Mouse (Mus musculus) heart, embryonic 11.5 days (tissue): Measurements from ENCODE around the gene Macrod2. TPM values are rescaled to one million over a fixed set of nuclear protein-coding genes. Genes with fewer than 3 reads are reported as not detected.

ENCODE experiments used
- ATAC-seq: fragments of 200-750 bp; cut with Nextera tagmentation; replicated peaks from 2 replicates; pipeline ENCODE4 v1.8.0; 2017; ENCODE audit warnings: moderate library complexity; ENCODE audit not compliant: insufficient number of reproducible peaks, low FRiP score, low TSS enrichment
- H3K27ac ChIP-seq: fragments of 300-500 bp; sonication (generic); 2 replicates; pipeline ENCODE4 v1.5.1; 2014; ENCODE audit warnings: mild to moderate bottlenecking, low read depth, low read length
- H3K27me3 ChIP-seq: fragments of 300-500 bp; sonication (generic); 2 replicates; pipeline ENCODE4 v1.6.1; 2014; ENCODE audit warnings: mild to moderate bottlenecking, low read length, mixed read lengths; ENCODE audit not compliant: control insufficient read depth, insufficient read depth
- H3K36me3 ChIP-seq: fragments of 300-500 bp; sonication (generic); 2 replicates; pipeline ENCODE4 v1.6.1; 2014; ENCODE audit warnings: mild to moderate bottlenecking, low read length, moderate library complexity, mixed read lengths; ENCODE audit not compliant: control insufficient read depth, insufficient read depth
- H3K4me1 ChIP-seq: fragments of 300-500 bp; sonication (generic); 2 replicates; pipeline ENCODE4 v1.6.1; 2014; ENCODE audit warnings: low read length; ENCODE audit not compliant: control insufficient read depth, insufficient read depth
- H3K4me2 ChIP-seq: fragments of 300-500 bp; sonication (generic); 2 replicates; pipeline ENCODE4 v1.6.1; 2014; ENCODE audit warnings: mild to moderate bottlenecking, moderate library complexity
- H3K4me3 ChIP-seq: fragments of 300-500 bp; sonication (generic); 2 replicates; pipeline ENCODE4 v1.5.1; 2014; ENCODE audit warnings: low read depth, low read length
- H3K9ac ChIP-seq: fragments of 300-500 bp; sonication (generic); 2 replicates; pipeline ENCODE4 v1.6.1; 2014; ENCODE audit warnings: mild to moderate bottlenecking, low read depth, low read length, moderate library complexity
- H3K9me3 ChIP-seq: fragments of 300-500 bp; sonication (generic); replicated peaks from 2 replicates; pipeline ENCODE4 v1.6.1; 2016; ENCODE audit warnings: low read length; ENCODE audit not compliant: control insufficient read depth
- WGBS: fragments of 180-500 bp; shearing (Covaris S2); extraction: QIAGEN DNeasy Blood & Tissue Kit; methylation state at CpG from one replicate; pipeline ENCODE4 v1.1.7; 2014; ENCODE audit not compliant: insufficient replicate concordance; 5-methylcytosine and 5-hydroxymethylcytosine counted together
- polyA plus RNA-seq: library from polyadenylated mRNA; unstranded; fragments of >200 nt; fragmentation: Nextera tagmentation; extraction: Ambion mirVana; gene quantifications from 2 replicates; pipeline ENCODE4 v1.2.1, GENCODE M21; 2014

Gene Macrod2
- 20.5 and 27.7 TPM in 2 replicates for polyA plus RNA-seq

GRCm38 (mm10) chr2:140395179-140395578 is at the start of gene Macrod2:
TSS of gene Macrod2 (plus strand) at chr2:140395309.
- no peaks in the 10 kb centered on the region for H3K36me3 ChIP-seq
- H3K27ac ChIP-seq: peak within 1 kb of the TSS; percentile 66
- H3K27me3 ChIP-seq: 0 out of 2 replicates have a peak, but pooled peaks cover 5% of the 10 kb centered on the region
- WGBS: under 1% methylated on average over 41 of the region's 47 CpGs
- H3K4me3 ChIP-seq: peak within 1 kb of the TSS; percentile 82
- no peaks in the 10 kb centered on the region for H3K9me3 ChIP-seq
- peak; percentile 99 for ATAC-seq
- H3K4me1 ChIP-seq: no peaks in the 10 kb centered on the region
- H3K9ac ChIP-seq: peak within 1 kb of the TSS; percentile 72
- peak within 1 kb of the TSS; percentile 76 for H3K4me2 ChIP-seq

DNA sequence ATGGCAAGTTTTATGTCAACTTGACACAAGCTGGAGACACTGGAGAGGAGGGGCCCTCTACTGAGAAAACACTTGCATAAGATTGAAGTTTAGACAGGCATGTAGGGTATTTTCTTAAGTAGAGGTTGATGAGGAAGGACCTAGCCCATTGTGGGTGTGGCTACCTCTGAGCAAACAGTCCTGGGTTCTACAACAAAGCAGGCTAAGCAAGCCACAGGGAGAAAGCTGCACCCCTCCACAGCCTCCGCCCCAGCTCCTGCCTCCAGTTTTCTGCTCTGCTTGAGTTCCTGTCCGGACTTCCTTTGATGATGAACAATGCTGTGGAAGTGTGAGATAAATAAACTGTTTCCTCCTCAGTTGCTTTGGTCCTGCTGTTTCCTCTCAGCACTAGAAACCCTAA is 35.2 kb upstream of the Macrod2 start:
- Histone ChIP-seq H3K4me1 (no peaks in the 10 kb centered on the region), H3K36me3 (no peaks in the 10 kb centered on the region), H3K9me3 (no peaks in the 10 kb centered on the region), H3K4me2 (no peak overlapping the region), H3K9ac (no peak overlapping the region), H3K27ac (no peak overlapping the region), H3K4me3 (no peak overlapping the region), H3K27me3 (no peaks in the 10 kb centered on the region)
- WGBS: 53% methylated on average over 2 of the region's 2 CpGs
- ATAC-seq: peak; percentile 39; the same call in 1 of the 2 replicates

DNA sequence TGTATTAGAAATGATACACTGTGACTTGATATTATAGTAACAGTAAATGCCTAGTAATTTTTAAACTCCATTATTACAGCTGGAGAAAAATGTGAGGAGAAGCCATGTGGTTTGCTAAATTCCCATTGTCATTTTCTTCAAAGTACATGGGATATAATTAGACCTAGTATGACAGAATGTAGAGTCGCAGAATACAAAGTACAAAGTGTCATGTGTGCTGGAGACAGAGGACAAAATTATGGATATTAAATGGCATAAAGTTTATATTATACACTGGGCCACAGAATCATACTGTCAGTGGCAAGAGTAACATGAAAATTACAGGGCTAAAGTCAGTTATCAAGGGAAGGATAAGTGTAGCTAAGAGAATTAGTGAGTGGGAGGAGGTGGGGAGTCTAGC is 30.3 kb upstream of the Macrod2 start:
- 73% methylated on average over 1 of the region's 1 CpGs for WGBS
- no peak for ATAC-seq
- H3K9me3 ChIP-seq: no peaks in the 10 kb centered on the region
- H3K4me1 ChIP-seq: no peaks in the 10 kb centered on the region
- no peak overlapping the region for H3K4me2 ChIP-seq
- no peak overlapping the region for H3K4me3 ChIP-seq
- H3K27ac ChIP-seq: no peak overlapping the region
- no peak overlapping the region for H3K9ac ChIP-seq
- no peaks in the 10 kb centered on the region for H3K36me3 ChIP-seq
- H3K27me3 ChIP-seq: no peaks in the 10 kb centered on the region

- Histone ChIP-seq H3K9ac (no peak within 1 kb of the TSS), H3K4me1 (no peaks in the 10 kb centered on the region), H3K4me2 (no peak within 1 kb of the TSS), H3K27ac (no peak within 1 kb of the TSS), H3K36me3 (no peaks in the 10 kb centered on the region), H3K27me3 (no peaks in the 10 kb centered on the region), H3K4me3 (no peak within 1 kb of the TSS), H3K9me3 (no peaks in the 10 kb centered on the region)
- WGBS: 44% methylated on average over 4 of the region's 4 CpGs
- ATAC-seq: no peak
Observed at GRCm38 (mm10) chr2:140389525-140389924, 5.6 kb upstream of the Macrod2 start, which contains the start of gene Sel1l2. TSS of gene Sel1l2 (minus strand) at chr2:140389706.

- 0% methylated on average over 25 of the region's 58 CpGs for WGBS
- Histone ChIP-seq H3K4me3 (peak overlapping the region; percentile 82), H3K9ac (peak overlapping the region; percentile 72), H3K36me3 (no peaks in the 10 kb centered on the region), H3K4me2 (peak overlapping the region; percentile 76), H3K4me1 (no peaks in the 10 kb centered on the region), H3K27ac (peak overlapping the region; percentile 66), H3K27me3 (0 out of 2 replicates have a peak, but pooled peaks cover 5% of the 10 kb centered on the region), H3K9me3 (no peaks in the 10 kb centered on the region)
- peak; percentile 65 for ATAC-seq
Observed at GRCm38 (mm10) chr2:140395744-140396231, 679 bp downstream of the Macrod2 start.

- ATAC-seq: no peak
- no peaks in the 10 kb centered on the region for H3K36me3 ChIP-seq
- no peak overlapping the region for H3K27ac ChIP-seq
Observed at GRCm38 (mm10) chr2:140425844-140426243, 30.7 kb downstream of the Macrod2 start.

GRCm38 (mm10) chr2:140427283-140427682 is 32.2 kb downstream of the Macrod2 start:
- WGBS: 17% methylated on average over 4 of the region's 4 CpGs
- Histone ChIP-seq H3K27me3 (no peaks in the 10 kb centered on the region), H3K9me3 (no peaks in the 10 kb centered on the region), H3K9ac (no peak overlapping the region), H3K27ac (no peak overlapping the region), H3K4me3 (no peak overlapping the region), H3K4me1 (no peaks in the 10 kb centered on the region), H3K36me3 (no peaks in the 10 kb centered on the region), H3K4me2 (no peak overlapping the region)
- no peak for ATAC-seq

More at GRCm38 (mm10) chr2:140425844-140426243, 30.7 kb downstream of the Macrod2 start:
- no peaks in the 10 kb centered on the region for H3K9me3 ChIP-seq
- no peaks in the 10 kb centered on the region for H3K4me1 ChIP-seq
- no peak overlapping the region for H3K4me3 ChIP-seq
- no peak overlapping the region for H3K9ac ChIP-seq
- H3K27me3 ChIP-seq: no peaks in the 10 kb centered on the region
- H3K4me2 ChIP-seq: no peak overlapping the region

DNA sequence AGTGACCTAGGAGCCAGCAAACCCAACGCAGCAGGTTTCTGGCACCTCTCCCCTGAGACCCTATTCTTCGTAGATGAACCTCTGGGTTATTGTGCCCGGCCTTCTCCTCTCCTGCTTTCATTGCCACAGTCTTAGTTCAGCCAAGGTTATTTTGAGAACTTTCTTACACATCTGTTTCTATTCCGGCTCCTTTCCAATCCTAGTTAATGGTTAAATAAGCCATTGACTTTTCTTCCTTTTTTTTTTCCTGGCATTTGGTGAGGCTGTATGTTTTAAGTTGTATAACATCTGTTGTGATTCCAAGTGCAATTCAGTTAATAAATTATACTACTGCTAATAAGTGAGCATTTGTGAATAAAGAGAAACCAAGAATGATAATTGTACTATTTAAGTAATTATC is 44.0 kb downstream of the Macrod2 start:
- H3K9ac ChIP-seq: no peak overlapping the region
- no peak overlapping the region for H3K4me3 ChIP-seq
- H3K27ac ChIP-seq: no peak overlapping the region
- no peaks in the 10 kb centered on the region for H3K4me1 ChIP-seq
- no peaks in the 10 kb centered on the region for H3K36me3 ChIP-seq
- no peak overlapping the region for H3K4me2 ChIP-seq
- no peaks in the 10 kb centered on the region for H3K9me3 ChIP-seq
- no peak for ATAC-seq
- no peaks in the 10 kb centered on the region for H3K27me3 ChIP-seq
- 82% methylated on average over 4 of the region's 4 CpGs for WGBS

DNA sequence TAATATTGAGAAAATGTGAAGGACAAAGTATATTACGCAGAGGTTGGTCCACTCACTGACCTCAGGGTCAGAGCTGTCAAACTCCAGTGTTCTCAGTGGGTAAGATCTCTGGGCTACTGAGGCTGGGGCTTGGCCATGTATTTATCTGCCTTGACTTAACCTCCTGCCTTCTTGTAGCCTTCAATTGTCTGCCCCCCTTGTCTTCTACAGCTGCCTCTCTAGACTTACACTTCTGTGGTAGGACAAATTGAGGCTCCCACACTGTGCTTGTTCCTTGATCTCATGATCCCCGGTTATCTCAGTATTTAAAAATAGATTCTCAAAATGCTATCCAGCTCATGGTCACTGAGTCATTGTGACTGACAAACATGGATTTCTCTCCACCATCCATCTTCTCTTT is 53.5 kb downstream of the Macrod2 start:
- WGBS: 76% methylated on average over 2 of the region's 2 CpGs
- no peak for ATAC-seq
- H3K9ac ChIP-seq: no peak overlapping the region
- no peak overlapping the region for H3K4me3 ChIP-seq
- H3K9me3 ChIP-seq: no peaks in the 10 kb centered on the region
- no peak overlapping the region for H3K4me2 ChIP-seq
- no peaks in the 10 kb centered on the region for H3K36me3 ChIP-seq
- H3K27me3 ChIP-seq: no peaks in the 10 kb centered on the region
- H3K27ac ChIP-seq: no peak overlapping the region
- H3K4me1 ChIP-seq: no peaks in the 10 kb centered on the region
